Mouse (Mus musculus): ENCODE results near the gene Fbxo36. TPM values are rescaled to one million over a fixed set of nuclear protein-coding genes. Genes with fewer than 3 reads are reported as not detected.

Fbxo36 gene
- polyA plus RNA-seq, 1 experiment from 2014 or later = 9.8 TPM

GRCm38 (mm10) chr1:84899156-84899555, 59.5 kb downstream of the Fbxo36 start:
- no peak overlapping the region for H3K4me2 ChIP-seq
- no peak overlapping the region for H3K27ac ChIP-seq
- no peaks in the 10 kb centered on the region for H3K36me3 ChIP-seq
- ATAC-seq (ENCODE audit: insufficient number of reproducible peaks, low FRiP score, low TSS enrichment, low read depth) = no peak
- no peak overlapping the region for H3K9ac ChIP-seq
- 94% methylated on average over 6 of the region's 6 CpGs for WGBS
- H3K9me3 ChIP-seq = no peaks in the 10 kb centered on the region
- H3K27me3 ChIP-seq = no peaks in the 10 kb centered on the region
- no peak overlapping the region for H3K4me3 ChIP-seq
- H3K4me1 ChIP-seq = no peaks in the 10 kb centered on the region

DNA sequence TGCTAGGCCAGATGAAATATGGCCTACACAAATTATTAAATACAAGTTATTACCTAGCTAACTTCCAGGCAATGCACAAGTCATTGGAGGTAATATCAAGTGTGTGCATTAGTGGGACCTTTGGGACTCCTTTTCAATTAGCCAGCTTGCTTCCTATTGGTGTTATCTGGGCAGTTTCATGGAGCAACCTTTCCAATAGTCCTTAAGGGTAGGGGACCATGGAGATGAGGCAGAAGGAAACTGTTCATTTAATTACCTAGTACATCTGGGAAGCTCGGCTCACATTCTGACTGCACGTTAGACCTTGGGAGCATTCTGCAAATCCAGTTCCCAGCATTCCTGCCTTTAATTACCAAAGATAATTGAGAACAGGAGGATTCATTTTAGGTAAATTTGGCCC, 64.8 kb downstream of the Fbxo36 start:
- WGBS = 33% methylated on average over 2 of the region's 2 CpGs
- H3K36me3 ChIP-seq = no peaks in the 10 kb centered on the region
- ATAC-seq (ENCODE audit: insufficient number of reproducible peaks, low FRiP score, low TSS enrichment, low read depth) = no peak

GRCm38 (mm10) chr1:84910177-84910804, 70.7 kb downstream of the Fbxo36 start:
- no peak overlapping the region for H3K4me3 ChIP-seq
- no peak overlapping the region for H3K4me2 ChIP-seq
- no peaks in the 10 kb centered on the region for H3K9me3 ChIP-seq
- no peaks in the 10 kb centered on the region for H3K4me1 ChIP-seq
- no peaks in the 10 kb centered on the region for H3K27me3 ChIP-seq
- no peaks in the 10 kb centered on the region for H3K36me3 ChIP-seq
- 62% methylated on average over 8 of the region's 8 CpGs for WGBS
- H3K27ac ChIP-seq = no peak overlapping the region
- H3K9ac ChIP-seq = no peak overlapping the region
- no peak for ATAC-seq (ENCODE audit: insufficient number of reproducible peaks, low FRiP score, low TSS enrichment, low read depth)

More for the DNA sequence above, 64.8 kb downstream of the Fbxo36 start:
- no peaks in the 10 kb centered on the region for H3K9me3 ChIP-seq
- H3K4me1 ChIP-seq = no peaks in the 10 kb centered on the region
- no peak overlapping the region for H3K4me3 ChIP-seq
- no peak overlapping the region for H3K9ac ChIP-seq
- H3K27me3 ChIP-seq = no peaks in the 10 kb centered on the region
- no peak overlapping the region for H3K27ac ChIP-seq
- no peak overlapping the region for H3K4me2 ChIP-seq

DNA sequence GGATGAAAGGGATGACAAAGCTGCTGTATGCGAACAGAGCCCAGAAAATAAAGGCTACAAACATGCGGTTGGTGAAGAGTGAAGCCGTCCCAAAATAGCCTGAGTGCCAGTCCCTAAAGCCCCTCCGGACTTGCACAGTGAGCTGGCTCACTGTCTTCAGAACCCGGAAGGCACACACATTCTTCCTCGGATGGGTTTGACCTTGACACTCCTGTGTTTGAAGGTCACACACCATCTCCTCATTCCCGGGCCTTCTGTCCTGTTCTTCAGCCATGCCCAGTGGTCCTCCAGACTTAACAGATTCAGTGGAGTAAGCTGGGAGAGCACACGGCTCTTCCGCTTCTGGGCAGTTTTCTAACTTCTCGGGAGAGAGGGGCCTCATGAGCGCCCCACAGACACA, 72.9 kb downstream of the Fbxo36 start:
- H3K27ac ChIP-seq = no peak overlapping the region
- no peaks in the 10 kb centered on the region for H3K36me3 ChIP-seq
- no peak overlapping the region for H3K4me3 ChIP-seq
- 94% methylated on average over 11 of the region's 11 CpGs for whole genome bisulfite sequencing
- no peak overlapping the region for H3K9ac ChIP-seq
- no peaks in the 10 kb centered on the region for H3K9me3 ChIP-seq
- H3K4me1 ChIP-seq = no peaks in the 10 kb centered on the region
- no peak overlapping the region for H3K4me2 ChIP-seq
- H3K27me3 ChIP-seq = no peaks in the 10 kb centered on the region
- ATAC-seq (ENCODE audit: insufficient number of reproducible peaks, low FRiP score, low TSS enrichment, low read depth) = no peak

DNA sequence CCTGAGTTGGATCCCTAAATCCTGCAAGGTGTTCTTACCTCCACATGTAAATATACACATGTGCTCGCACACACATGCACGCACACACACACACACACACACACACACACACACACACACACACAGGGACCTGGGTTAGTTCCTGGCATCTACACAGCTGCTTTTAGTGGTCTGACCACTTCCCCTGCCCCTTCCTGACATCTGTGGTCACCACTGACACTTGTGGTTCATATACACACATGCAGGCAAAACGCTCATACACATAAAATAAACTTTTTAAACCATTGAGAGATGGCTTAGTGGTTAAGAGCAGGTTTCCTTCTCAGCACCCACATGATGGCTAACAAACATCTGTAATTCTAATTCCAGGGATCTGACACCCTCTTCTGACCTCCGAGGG, 75.4 kb downstream of the Fbxo36 start:
- no peak overlapping the region for H3K4me2 ChIP-seq
- no peaks in the 10 kb centered on the region for H3K4me1 ChIP-seq
- H3K27me3 ChIP-seq = no peaks in the 10 kb centered on the region
- H3K9ac ChIP-seq = no peak overlapping the region
- no peak for ATAC-seq (ENCODE audit: insufficient number of reproducible peaks, low FRiP score, low TSS enrichment, low read depth)
- H3K4me3 ChIP-seq = no peak overlapping the region
- 87% methylated on average over 4 of the region's 4 CpGs for WGBS
- H3K36me3 ChIP-seq = no peaks in the 10 kb centered on the region
- no peak overlapping the region for H3K27ac ChIP-seq
- H3K9me3 ChIP-seq = no peaks in the 10 kb centered on the region

DNA sequence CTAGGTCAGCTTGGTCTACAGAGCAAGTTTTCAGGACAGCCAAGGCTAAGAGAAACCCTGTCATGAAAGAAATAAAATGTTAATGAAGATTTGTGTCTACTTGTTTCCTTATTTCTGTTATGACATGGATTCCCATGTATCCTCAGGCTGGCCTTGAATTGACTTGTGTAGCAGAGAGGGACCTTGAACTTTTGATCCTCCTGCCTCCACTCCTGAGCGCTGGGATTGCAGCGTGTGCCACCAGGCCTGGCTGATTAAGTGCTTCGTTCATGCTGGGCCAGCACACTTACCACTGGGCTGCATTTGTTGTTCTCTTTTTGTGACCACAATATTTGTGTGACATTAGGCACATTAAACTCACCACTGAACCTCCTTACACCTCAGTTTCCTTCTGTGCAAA, 79.2 kb downstream of the Fbxo36 start:
- WGBS = 79% methylated on average over 3 of the region's 3 CpGs
- no peak overlapping the region for H3K4me3 ChIP-seq
- H3K4me1 ChIP-seq = no peaks in the 10 kb centered on the region
- H3K27ac ChIP-seq = no peak overlapping the region
- no peaks in the 10 kb centered on the region for H3K27me3 ChIP-seq
- H3K36me3 ChIP-seq = no peaks in the 10 kb centered on the region
- no peak for ATAC-seq (ENCODE audit: insufficient number of reproducible peaks, low FRiP score, low TSS enrichment, low read depth)
- H3K9ac ChIP-seq = no peak overlapping the region
- no peaks in the 10 kb centered on the region for H3K9me3 ChIP-seq
- no peak overlapping the region for H3K4me2 ChIP-seq

- Histone ChIP-seq H3K4me3 (no peak overlapping the region), H3K9me3 (no peaks in the 10 kb centered on the region), H3K9ac (no peak overlapping the region), H3K4me1 (no peaks in the 10 kb centered on the region), H3K27me3 (no peaks in the 10 kb centered on the region), H3K27ac (no peak overlapping the region), H3K36me3 (no peaks in the 10 kb centered on the region), H3K4me2 (no peak overlapping the region)
- ATAC-seq (ENCODE audit: insufficient number of reproducible peaks, low FRiP score, low TSS enrichment, low read depth) = no peak
- 75% methylated on average over 2 of the region's 2 CpGs for WGBS
Observed at GRCm38 (mm10) chr1:84923432-84923831, 83.8 kb downstream of the Fbxo36 start.

DNA sequence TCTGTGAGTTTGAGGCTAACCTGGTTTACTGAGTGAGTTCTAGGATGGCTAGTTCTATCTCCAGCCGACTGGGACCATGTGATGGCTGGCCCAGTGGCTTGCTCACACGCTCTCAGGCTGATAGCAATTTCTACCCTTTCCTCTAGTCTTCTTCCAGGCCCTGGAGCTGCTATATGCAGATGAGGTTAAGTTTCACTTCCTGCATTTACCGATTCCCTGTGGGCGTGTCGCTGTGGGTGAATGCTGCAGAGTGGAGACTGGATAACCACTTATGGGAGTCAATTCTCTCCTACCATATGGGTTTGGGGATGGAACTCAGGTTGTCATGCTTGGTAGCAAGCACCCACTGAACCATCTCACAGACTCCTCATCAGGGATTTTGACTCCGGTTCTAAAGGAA, 84.5 kb downstream of the Fbxo36 start:
- no peak overlapping the region for H3K4me3 ChIP-seq
- H3K27ac ChIP-seq = no peak overlapping the region
- no peak overlapping the region for H3K9ac ChIP-seq
- no peaks in the 10 kb centered on the region for H3K27me3 ChIP-seq
- no peak for ATAC-seq (ENCODE audit: insufficient number of reproducible peaks, low FRiP score, low TSS enrichment, low read depth)
- H3K36me3 ChIP-seq = no peaks in the 10 kb centered on the region
- 65% methylated on average over 6 of the region's 6 CpGs for WGBS
- no peaks in the 10 kb centered on the region for H3K9me3 ChIP-seq
- no peaks in the 10 kb centered on the region for H3K4me1 ChIP-seq
- H3K4me2 ChIP-seq = no peak overlapping the region

GRCm38 (mm10) chr1:84925599-84925998, 86.0 kb downstream of the Fbxo36 start:
- ATAC-seq (ENCODE audit: insufficient number of reproducible peaks, low FRiP score, low TSS enrichment, low read depth) = no peak
- H3K4me1 ChIP-seq = no peaks in the 10 kb centered on the region
- 76% methylated on average over 9 of the region's 9 CpGs for WGBS

DNA sequence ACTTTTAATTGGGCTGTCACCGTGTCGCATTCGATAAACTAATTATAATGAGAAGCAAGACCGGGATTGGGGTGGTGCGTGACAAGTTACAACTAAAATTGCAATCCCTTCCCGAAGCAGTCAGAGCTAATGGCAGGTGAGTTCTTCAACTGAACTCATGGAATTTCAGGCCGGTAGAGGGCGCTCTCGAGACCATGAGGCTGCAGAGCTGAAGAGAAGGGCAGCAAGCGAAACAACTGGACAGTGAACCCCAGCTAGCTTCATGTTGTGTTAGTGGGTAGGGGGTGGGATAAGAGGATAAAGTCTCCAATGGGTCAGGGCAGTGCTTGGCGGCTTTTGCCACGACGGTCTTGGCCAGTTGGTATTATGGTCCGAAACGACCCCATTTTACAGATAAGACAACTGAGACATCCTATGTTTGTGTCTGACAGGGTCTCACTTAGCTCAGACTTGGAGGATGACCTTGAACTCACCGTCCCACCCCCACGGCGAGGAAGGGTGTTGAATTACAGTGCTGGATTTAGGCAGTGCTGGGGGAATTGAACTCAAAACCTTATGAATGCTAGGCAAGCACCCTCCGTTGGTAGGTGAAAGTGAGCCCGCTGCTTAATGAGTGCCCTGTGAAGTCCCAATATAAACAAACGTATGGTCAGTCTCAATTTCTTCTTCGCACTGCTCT, 94.0 kb downstream of the Fbxo36 start:
- Histone ChIP-seq H3K27ac (no peak overlapping the region), H3K9me3 (no peaks in the 10 kb centered on the region), H3K4me2 (peak overlapping the region; percentile 91), H3K9ac (no peak overlapping the region), H3K27me3 (peaks cover 23% of the 10 kb centered on the region), H3K36me3 (no peaks in the 10 kb centered on the region), H3K4me3 (peak overlapping the region; percentile 47), H3K4me1 (peaks cover 18% of the 10 kb centered on the region; the same call in 1 of the 2 replicates)
- WGBS = 9% methylated on average over 22 of the region's 22 CpGs
- no peak for ATAC-seq (ENCODE audit: insufficient number of reproducible peaks, low FRiP score, low TSS enrichment, low read depth)

More at GRCm38 (mm10) chr1:84925599-84925998, 86.0 kb downstream of the Fbxo36 start:
- Histone ChIP-seq H3K9me3 (no peaks in the 10 kb centered on the region), H3K36me3 (no peaks in the 10 kb centered on the region), H3K27me3 (no peaks in the 10 kb centered on the region), H3K9ac (no peak overlapping the region), H3K4me3 (no peak overlapping the region), H3K4me2 (no peak overlapping the region), H3K27ac (no peak overlapping the region)

- H3K27me3 ChIP-seq = peaks cover 23% of the 10 kb centered on the region
- WGBS = under 1% methylated on average over 12 of the region's 12 CpGs
- no peak overlapping the region for H3K27ac ChIP-seq
- peak overlapping the region; percentile 91 for H3K4me2 ChIP-seq
- H3K36me3 ChIP-seq = no peaks in the 10 kb centered on the region
- no peaks in the 10 kb centered on the region for H3K9me3 ChIP-seq
- peak overlapping the region; percentile 47 for H3K4me3 ChIP-seq
- ATAC-seq (ENCODE audit: insufficient number of reproducible peaks, low FRiP score, low TSS enrichment, low read depth) = no peak
- H3K4me1 ChIP-seq = peaks cover 18% of the 10 kb centered on the region; the same call in 1 of the 2 replicates
- peak overlapping the region; percentile 18; the same call in 1 of the 2 replicates for H3K9ac ChIP-seq
Observed at GRCm38 (mm10) chr1:84934151-84934502, 94.5 kb downstream of the Fbxo36 start.

DNA sequence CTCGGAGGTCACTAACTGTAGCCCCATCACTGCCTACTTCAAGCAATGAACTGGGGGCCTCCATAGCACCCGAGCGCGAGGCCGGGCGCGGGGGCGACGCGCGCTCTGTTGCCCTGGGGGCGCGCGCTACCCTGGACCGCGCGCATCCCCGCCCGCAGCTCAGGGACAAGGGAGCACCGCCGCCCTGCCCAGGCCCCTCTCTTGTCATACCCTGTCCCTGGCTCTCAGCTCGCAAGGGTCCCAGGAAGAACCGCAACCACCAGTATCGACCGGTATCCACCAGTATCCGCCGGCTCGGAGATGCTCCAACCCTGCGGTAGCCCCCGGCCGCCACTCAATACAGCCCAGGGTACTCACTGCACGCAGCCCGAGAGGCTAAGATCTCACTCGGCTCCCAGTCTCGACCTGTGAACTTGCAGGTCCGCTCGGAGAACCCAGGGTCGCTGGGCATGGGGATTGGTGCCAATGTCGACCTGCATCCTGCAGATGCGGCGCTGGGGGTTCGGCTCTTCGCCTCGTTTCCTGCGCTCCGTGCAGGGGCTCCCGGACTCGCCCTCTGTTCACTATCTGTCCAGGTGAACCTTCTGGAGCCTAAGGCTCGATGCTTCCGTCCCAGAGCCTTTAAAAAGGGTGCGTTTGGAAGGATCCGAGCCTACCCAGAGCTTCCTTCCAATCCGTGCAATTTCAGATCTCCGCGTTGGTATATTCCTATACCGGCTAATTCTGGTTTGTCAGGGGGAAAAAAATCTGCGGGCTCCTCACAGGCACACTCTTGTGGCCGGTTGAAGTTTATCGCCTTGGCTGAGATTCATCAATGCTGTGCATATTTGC, 95.1 kb downstream of the Fbxo36 start, which contains the start of gene Slc16a14:
Gene Slc16a14 (minus strand): TSS at position 632 of the 831 bp plus-strand sequence.
- H3K9ac ChIP-seq = peak within 1 kb of the TSS; percentile 18
- ATAC-seq (ENCODE audit: insufficient number of reproducible peaks, low FRiP score, low TSS enrichment, low read depth) = peak; percentile 66; the same call in 1 of the 2 replicates
- WGBS = under 1% methylated on average over 59 of the region's 59 CpGs
- H3K36me3 ChIP-seq = no peaks in the 10 kb centered on the region
- peaks cover 23% of the 10 kb centered on the region for H3K27me3 ChIP-seq
- no peak within 1 kb of the TSS for H3K27ac ChIP-seq
- H3K4me2 ChIP-seq = peak within 1 kb of the TSS; percentile 91
- peaks cover 18% of the 10 kb centered on the region; the same call in 1 of the 2 replicates for H3K4me1 ChIP-seq
- peak within 1 kb of the TSS; percentile 47 for H3K4me3 ChIP-seq
- H3K9me3 ChIP-seq = no peaks in the 10 kb centered on the region

Measured in limb, embryonic 15.5 days (tissue).